Mouse (Mus musculus) kidney, postnatal 14 days (tissue): ENCODE data around the gene Zmiz1.

Experiments used
- DNase-seq: peaks from one replicate; pipeline ENCODE4 v3.0.0; 2022; ENCODE audit warnings: mixed read lengths

The Zmiz1 gene

GRCm38 (mm10) chr14:25538522-25538921, 79.5 kb downstream of the Zmiz1 start:
- DNase-seq, result no peak

- no peak for DNase-seq
These were observed 80.6 kb downstream of the Zmiz1 start for GRCm38 (mm10) chr14:25539493-25540116.

- DNase-seq, result no peak
These were observed 81.2 kb downstream of the Zmiz1 start for GRCm38 (mm10) chr14:25540172-25540571.

- DNase-seq, result no peak
These were observed 82.2 kb downstream of the Zmiz1 start for GRCm38 (mm10) chr14:25541213-25541612.

GRCm38 (mm10) chr14:25543098-25543497, 84.1 kb downstream of the Zmiz1 start:
- DNase-seq, result no peak

GRCm38 (mm10) chr14:25543927-25544326, 84.9 kb downstream of the Zmiz1 start:
- no peak for DNase-seq

- DNase-seq, result peak; percentile 60
These were observed 88.1 kb downstream of the Zmiz1 start for GRCm38 (mm10) chr14:25546852-25547621.

GRCm38 (mm10) chr14:25547882-25548281, 88.9 kb downstream of the Zmiz1 start:
- DNase-seq, result no peak

- peak; percentile 75 for DNase-seq
These were observed 89.7 kb downstream of the Zmiz1 start for GRCm38 (mm10) chr14:25548650-25549049.

GRCm38 (mm10) chr14:25549125-25549524, 90.1 kb downstream of the Zmiz1 start:
- DNase-seq, result no peak

GRCm38 (mm10) chr14:25549871-25550840, 91.2 kb downstream of the Zmiz1 start:
- DNase-seq, result no peak

GRCm38 (mm10) chr14:25551731-25552130, 92.7 kb downstream of the Zmiz1 start:
- DNase-seq, result no peak

- DNase-seq, result no peak
These were observed 94.4 kb downstream of the Zmiz1 start for GRCm38 (mm10) chr14:25553382-25553781.

GRCm38 (mm10) chr14:25554781-25555180, 95.8 kb downstream of the Zmiz1 start:
- DNase-seq, result no peak

- DNase-seq, result peak; percentile 65
These were observed 96.4 kb downstream of the Zmiz1 start for GRCm38 (mm10) chr14:25555291-25555781.

- no peak for DNase-seq
These were observed 96.9 kb downstream of the Zmiz1 start for GRCm38 (mm10) chr14:25555848-25556247.

- no peak for DNase-seq
These were observed 98.0 kb downstream of the Zmiz1 start for GRCm38 (mm10) chr14:25557014-25557413.

GRCm38 (mm10) chr14:25558479-25558878, 99.5 kb downstream of the Zmiz1 start:
- no peak for DNase-seq

- no peak for DNase-seq
These were observed 100.9 kb downstream of the Zmiz1 start for GRCm38 (mm10) chr14:25559907-25560306.

GRCm38 (mm10) chr14:25560841-25561240, 101.9 kb downstream of the Zmiz1 start:
- DNase-seq, result no peak

GRCm38 (mm10) chr14:25561716-25562115, 102.7 kb downstream of the Zmiz1 start:
- no peak for DNase-seq

GRCm38 (mm10) chr14:25562447-25562846, 103.5 kb downstream of the Zmiz1 start:
- no peak for DNase-seq

- no peak for DNase-seq
These were observed 103.9 kb downstream of the Zmiz1 start for GRCm38 (mm10) chr14:25562909-25563308.
